Mouse (Mus musculus): ENCODE results near the gene Exosc2.

The Exosc2 gene

GRCm38 (mm10) chr2:31670551-31671035 is at the start of gene Exosc2:
Gene Exosc2 (plus strand): TSS chr2:31670715.
- peak; percentile 87 to 89 for DNase-seq

GRCm38 (mm10) chr2:31633531-31633930 is 37.0 kb upstream of the Exosc2 start:
- DNase-seq: no peak

- no peak for DNase-seq
These were observed 35.0 kb upstream of the Exosc2 start for GRCm38 (mm10) chr2:31635281-31636137.

GRCm38 (mm10) chr2:31636138-31636741 is 34.3 kb upstream of the Exosc2 start:
- DNase-seq: no peak

- no peak for DNase-seq
These were observed 33.8 kb upstream of the Exosc2 start for GRCm38 (mm10) chr2:31636742-31637141.

GRCm38 (mm10) chr2:31637311-31637710 is 33.2 kb upstream of the Exosc2 start:
- no peak for DNase-seq

- peak; percentile 21 to 28 for DNase-seq
These were observed 32.7 kb upstream of the Exosc2 start for GRCm38 (mm10) chr2:31637807-31638206.

- no peak for DNase-seq
These were observed 31.7 kb upstream of the Exosc2 start for GRCm38 (mm10) chr2:31638581-31639465.

- no peak for DNase-seq
These were observed 31.1 kb upstream of the Exosc2 start for GRCm38 (mm10) chr2:31639466-31639760.

GRCm38 (mm10) chr2:31639901-31640608 is 30.5 kb upstream of the Exosc2 start, which contains the start of gene Prdm12:
Gene Prdm12 (plus strand): TSS chr2:31640037.
- DNase-seq: no peak

GRCm38 (mm10) chr2:31640609-31641507 is 29.7 kb upstream of the Exosc2 start:
- DNase-seq: no peak

- no peak for DNase-seq
These were observed 29.0 kb upstream of the Exosc2 start for GRCm38 (mm10) chr2:31641508-31641830.

- no peak for DNase-seq
These were observed 28.6 kb upstream of the Exosc2 start for GRCm38 (mm10) chr2:31641929-31642328.

GRCm38 (mm10) chr2:31653971-31654853 is 16.3 kb upstream of the Exosc2 start:
- peak; percentile 13 to 45 for DNase-seq

- DNase-seq: peak; percentile 45 to 58
These were observed 15.5 kb upstream of the Exosc2 start for GRCm38 (mm10) chr2:31654854-31655559.

- DNase-seq: no peak
These were observed 14.1 kb upstream of the Exosc2 start for GRCm38 (mm10) chr2:31656374-31656773.

GRCm38 (mm10) chr2:31662939-31663803 is 7.3 kb upstream of the Exosc2 start:
- no peak for DNase-seq

GRCm38 (mm10) chr2:31663804-31664180 is 6.7 kb upstream of the Exosc2 start:
- no peak for DNase-seq

GRCm38 (mm10) chr2:31667332-31667731 is 3.2 kb upstream of the Exosc2 start:
- DNase-seq: peak; percentile 17 to 25

All from thymus, postnatal 36 days (tissue).